Mouse (Mus musculus) kidney, postnatal 14 days (tissue): ENCODE data around the gene St3gal3.

ENCODE experiments used
- DNase-seq: peaks from one replicate; pipeline ENCODE4 v3.0.0; 2022; ENCODE audit warnings: mixed read lengths

Gene St3gal3

DNA sequence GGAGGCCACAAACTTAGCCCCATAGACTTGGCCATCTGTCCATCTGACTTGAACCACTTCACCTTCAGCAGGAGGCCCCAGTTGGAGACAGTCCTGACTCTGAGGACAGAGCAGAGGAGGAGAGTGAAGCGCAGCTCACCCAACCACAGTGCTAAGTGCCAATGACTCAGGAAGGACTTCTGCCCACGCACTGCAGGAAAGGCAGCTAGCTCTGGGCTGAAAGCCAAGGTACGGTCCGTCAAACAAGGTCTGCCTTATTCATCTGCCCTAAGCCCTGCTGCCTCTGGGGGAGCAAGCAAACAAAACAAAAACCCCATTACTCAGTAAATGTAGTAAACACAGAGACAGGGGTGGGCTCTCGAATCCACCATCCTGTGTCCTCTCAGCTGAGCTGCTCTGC is 4.2 kb upstream of the St3gal3 start:
- DNase-seq, result peak; percentile 89

- no peak for DNase-seq
Measured at GRCm38 (mm10) chr4:118137857-118138256, 3.1 kb upstream of the St3gal3 start.

GRCm38 (mm10) chr4:118137311-118137710 is 2.6 kb upstream of the St3gal3 start:
- DNase-seq, result no peak

- DNase-seq, result no peak
Measured at GRCm38 (mm10) chr4:118135414-118135813, 700 bp upstream of the St3gal3 start.

- DNase-seq, result no peak
Measured at GRCm38 (mm10) chr4:118131329-118131728, 3.4 kb downstream of the St3gal3 start.

- no peak for DNase-seq
Measured at GRCm38 (mm10) chr4:118123030-118123704, 11.5 kb downstream of the St3gal3 start.

- DNase-seq, result peak; percentile 68
Measured at GRCm38 (mm10) chr4:118122078-118122477, 12.6 kb downstream of the St3gal3 start.

GRCm38 (mm10) chr4:118117565-118117964 is 17.1 kb downstream of the St3gal3 start:
- DNase-seq, result no peak

DNA sequence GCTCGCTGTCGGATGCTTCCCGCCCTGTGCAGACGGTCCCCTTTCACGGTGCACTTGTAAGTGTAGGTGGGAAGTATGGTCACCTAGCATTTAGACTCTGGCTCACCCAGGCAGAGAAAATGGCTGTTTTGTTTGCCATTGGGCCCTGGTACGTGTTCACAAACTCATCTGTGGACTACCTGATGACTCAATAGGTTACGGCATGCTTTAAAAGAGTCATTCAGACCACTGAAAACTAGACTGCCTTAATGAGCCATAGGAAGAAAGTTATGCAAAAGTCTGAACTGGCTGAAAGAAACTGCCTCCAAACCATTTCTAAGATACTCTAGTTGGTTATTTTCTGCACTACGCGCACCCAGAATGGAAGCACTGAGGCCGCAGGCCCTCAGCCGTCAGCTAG is 18.6 kb downstream of the St3gal3 start:
- no peak for DNase-seq

DNA sequence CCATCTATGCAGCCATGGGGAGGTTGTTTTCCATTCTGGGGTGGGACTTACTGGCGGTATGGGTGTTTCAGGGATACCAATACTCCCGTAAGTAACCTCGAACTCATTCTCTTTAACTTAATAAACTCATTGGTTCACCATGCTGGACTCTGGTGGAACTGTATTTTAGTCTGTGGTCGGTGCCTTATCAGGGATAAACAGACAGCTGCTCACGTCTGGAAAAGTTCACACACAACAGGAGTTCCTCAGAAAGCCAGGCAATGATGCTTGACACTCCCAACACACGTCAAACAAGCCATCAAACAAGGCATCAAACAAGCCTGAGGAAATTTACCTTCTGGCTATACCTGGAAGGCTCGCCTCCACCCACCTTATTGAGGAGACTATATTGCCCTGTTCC is 19.6 kb downstream of the St3gal3 start:
- DNase-seq, result no peak

DNA sequence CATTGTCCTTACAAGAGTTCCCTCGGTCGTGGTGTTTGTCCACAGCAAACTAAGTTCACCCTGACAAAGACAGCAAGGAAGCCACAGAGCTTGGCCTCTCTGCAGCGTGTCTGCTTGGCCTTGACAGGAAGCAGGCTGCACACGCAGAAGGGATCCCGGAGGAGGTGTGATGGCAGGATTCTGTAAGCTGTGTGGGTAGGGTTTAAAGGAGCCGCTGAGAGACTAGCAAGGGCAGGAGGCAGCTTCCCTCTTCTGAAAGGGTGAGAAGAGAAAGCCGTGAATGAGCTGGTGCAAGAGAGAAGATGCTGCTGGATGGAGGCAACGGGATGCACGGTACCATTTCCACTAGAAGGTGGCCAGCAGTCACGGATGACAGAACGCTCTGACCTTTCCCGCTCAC is 22.1 kb downstream of the St3gal3 start:
- DNase-seq, result no peak

GRCm38 (mm10) chr4:118109649-118110048 is 25.1 kb downstream of the St3gal3 start:
- no peak for DNase-seq

DNA sequence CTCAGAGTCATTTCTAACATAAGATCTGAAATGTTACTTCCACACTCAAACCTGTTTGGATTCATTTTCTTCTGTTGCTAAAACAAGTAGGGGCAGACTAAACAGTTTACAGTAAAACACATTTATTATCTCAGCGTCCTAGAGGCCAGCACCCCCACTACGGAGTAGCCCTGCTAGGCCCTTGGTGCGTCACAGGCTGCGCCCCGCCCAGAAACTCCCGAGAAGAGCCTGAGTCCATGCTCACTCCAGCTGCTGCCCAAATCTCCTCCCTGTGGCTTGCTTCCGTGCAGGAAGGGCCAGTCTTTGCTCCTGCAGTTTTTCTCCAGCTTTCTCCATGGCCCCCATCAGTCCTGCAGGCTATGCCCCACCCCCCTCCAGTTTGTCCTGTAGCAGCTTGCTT is 25.9 kb downstream of the St3gal3 start:
- DNase-seq, result peak; percentile 20

GRCm38 (mm10) chr4:118105256-118106053 is 29.3 kb downstream of the St3gal3 start:
- no peak for DNase-seq

DNA sequence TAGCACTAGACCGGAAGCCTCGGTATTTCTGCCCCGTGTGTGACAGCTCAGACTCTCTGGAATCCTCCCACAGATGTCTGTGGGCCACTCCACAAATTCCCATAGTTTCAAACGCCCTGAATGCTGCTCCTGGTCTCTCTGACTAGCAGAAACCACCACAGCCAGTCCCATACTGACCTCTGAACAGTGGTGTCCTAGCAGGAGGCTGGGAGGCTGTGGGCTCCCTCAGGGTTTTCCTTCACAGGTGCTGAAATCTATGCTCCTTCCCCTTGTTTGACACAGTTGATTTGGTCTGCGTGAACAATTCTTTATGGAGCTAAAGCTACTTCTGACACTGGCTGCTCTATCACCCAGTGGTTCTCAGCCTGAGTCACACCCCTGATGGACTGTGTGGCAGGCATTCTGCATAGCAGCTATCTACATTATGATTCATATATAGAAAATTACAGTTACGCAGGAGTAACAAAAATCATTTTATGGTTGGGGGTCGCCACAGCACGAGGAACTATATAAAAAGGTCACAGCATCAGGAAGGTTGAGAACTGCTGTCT is 31.4 kb downstream of the St3gal3 start:
- no peak for DNase-seq

- no peak for DNase-seq
Measured at GRCm38 (mm10) chr4:118101497-118101896, 33.2 kb downstream of the St3gal3 start.

DNA sequence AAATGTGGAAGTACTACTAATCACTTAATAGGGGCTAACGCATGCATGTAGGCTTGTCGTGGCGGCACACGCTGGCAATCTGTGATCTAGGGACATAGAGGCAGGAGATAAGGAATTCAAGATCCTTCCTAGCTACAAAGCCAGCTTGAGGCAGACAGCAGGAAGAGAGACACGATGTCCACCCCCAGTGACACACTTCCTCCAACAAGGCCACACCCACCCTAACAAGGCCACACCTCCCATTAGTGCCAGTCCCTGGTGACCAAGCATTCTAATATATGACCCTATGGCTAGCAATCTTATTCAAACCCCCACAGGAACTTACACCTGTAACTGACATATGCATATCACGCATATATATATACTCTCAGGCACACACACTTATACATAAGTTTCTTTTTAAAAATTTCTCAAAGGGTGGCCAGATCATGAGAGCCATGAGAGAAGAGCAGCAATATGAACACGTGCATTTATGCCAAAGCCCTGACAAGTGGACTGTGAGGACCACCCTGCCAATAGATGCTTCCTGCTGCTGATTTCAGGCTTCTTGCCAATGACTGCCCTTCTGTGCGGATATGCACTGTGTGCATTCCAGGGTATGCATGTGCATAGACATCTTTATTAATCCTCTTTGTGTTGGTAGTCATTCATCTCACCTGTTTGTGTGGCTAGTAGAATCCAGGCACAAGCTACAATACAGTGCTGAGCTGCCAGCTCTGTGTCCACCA is 34.9 kb downstream of the St3gal3 start:
- no peak for DNase-seq

DNA sequence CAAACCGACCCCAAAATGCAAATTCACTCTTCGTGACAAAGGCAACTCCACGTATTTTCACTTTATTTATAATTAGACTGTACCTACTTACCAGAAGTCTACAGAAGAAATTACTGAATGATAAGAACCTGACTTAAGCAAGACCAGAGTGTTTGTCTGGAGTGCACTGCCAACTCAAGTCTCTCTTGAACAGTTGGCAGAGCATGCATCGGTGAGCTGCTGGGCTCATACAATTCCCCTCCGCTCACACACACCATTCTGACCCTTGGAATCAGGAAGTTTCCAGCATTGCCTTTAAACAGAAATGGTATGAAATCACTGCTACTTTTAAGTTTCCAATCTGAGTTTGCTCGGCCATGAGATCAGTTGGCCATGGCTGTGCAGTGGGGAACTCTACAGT is 36.1 kb downstream of the St3gal3 start:
- no peak for DNase-seq

- DNase-seq, result no peak
Measured at GRCm38 (mm10) chr4:118096069-118096468, 38.6 kb downstream of the St3gal3 start.

- DNase-seq, result no peak
Measured at GRCm38 (mm10) chr4:118092784-118093457, 41.8 kb downstream of the St3gal3 start.

DNA sequence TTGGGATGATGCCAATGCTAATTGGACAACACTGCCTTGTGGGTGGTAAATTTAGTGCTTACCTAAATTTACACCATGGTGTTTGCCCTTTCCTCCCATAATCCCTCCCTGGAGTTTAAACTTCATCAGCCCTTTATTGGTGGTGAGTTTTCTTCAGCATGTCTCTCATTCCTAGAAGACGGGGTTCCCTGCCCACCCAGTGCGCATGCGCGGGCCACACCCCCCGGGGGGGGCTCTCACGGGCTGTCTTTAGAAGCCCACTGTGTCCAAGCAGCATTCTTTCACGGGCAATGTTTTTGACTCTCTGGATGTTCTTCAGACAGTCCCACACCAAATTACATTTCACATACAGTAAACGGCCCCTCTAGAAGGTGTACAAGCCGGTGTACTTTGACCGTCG is 44.3 kb downstream of the St3gal3 start:
- no peak for DNase-seq

DNA sequence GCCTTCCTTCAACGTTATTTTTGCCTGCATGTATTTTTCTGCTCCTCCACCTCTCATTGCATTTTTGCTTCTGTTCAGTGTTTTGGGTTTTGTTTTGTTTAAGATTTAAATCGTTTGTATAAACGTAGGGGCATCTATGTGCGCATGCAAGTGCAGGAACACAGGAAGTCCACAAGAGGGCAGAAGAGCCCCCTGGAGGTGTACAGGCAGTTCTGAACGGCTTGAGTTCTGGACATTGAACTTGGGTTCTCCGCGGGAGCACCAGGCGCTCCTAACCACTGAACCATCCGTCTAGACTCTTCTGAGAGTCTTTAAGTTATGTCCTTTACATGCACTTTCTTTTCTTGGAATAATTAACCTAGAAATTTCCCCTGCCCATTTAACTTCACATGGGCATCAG is 44.8 kb downstream of the St3gal3 start:
- DNase-seq, result peak; percentile 69

DNA sequence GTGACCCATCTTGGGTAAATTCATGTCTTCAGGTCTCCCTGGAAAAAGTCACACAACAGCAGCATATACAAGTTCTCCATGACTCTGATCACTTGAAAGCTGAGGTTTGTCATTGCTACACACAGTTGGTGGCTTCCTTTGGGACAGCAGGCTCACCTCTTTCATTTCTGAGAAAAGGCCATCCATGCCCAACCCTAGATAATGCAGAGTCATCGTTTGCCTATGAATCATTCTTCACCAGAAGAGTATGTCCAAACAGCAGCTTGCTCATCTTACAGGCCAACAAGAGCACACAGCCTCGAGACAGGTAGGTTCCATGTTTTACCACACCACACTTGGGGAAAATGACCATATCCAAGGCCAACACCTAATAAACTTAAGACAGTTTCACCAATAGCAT is 45.9 kb downstream of the St3gal3 start:
- DNase-seq, result no peak
